Mouse (Mus musculus) forebrain, embryonic 12.5 days (tissue): ENCODE results near the gene Khdrbs1. TPM values are rescaled to one million over a fixed set of nuclear protein-coding genes. Genes with fewer than 3 reads are reported as not detected.

ENCODE experiments used
- ATAC-seq: fragments of 200-750 bp; cut with Nextera tagmentation; 2 replicates; pipeline ENCODE4 v1.8.0; 2017; ENCODE audit warnings: moderate TSS enrichment; ENCODE audit not compliant: low FRiP score
- H3K27ac ChIP-seq: fragments of 300-500 bp; sonication (generic); 2 replicates; pipeline ENCODE4 v1.5.1; 2016; ENCODE audit warnings: mild to moderate bottlenecking
- H3K27me3 ChIP-seq: fragments of 300-500 bp; sonication (generic); 2 replicates; pipeline ENCODE4 v1.6.1; 2016; ENCODE audit warnings: mild to moderate bottlenecking
- H3K36me3 ChIP-seq: fragments of 300-500 bp; sonication (generic); replicated peaks from 2 replicates; pipeline ENCODE4 v1.6.1; 2016; ENCODE audit warnings: mild to moderate bottlenecking
- H3K4me1 ChIP-seq: fragments of 300-500 bp; sonication (generic); 2 replicates; pipeline ENCODE4 v1.6.1; 2016
- H3K4me2 ChIP-seq: fragments of 300-500 bp; sonication (generic); 2 replicates; pipeline ENCODE4 v1.6.1; 2016; ENCODE audit warnings: mild to moderate bottlenecking, moderate library complexity
- H3K4me3 ChIP-seq: fragments of 300-500 bp; sonication (generic); replicated peaks from 2 replicates; pipeline ENCODE4 v1.5.1; 2016; ENCODE audit warnings: mild to moderate bottlenecking
- H3K9ac ChIP-seq: fragments of 300-500 bp; sonication (generic); 2 replicates; pipeline ENCODE4 v1.6.1; 2016; ENCODE audit warnings: mild to moderate bottlenecking
- H3K9me3 ChIP-seq: fragments of 300-500 bp; sonication (generic); 2 replicates; pipeline ENCODE4 v1.6.1; 2016
- WGBS: fragments of 180-500 bp; shearing (Covaris S2); methylation state at CpG from one replicate; pipeline ENCODE4 v1.1.7; 2016; 5-methylcytosine and 5-hydroxymethylcytosine counted together
- polyA plus RNA-seq: library from polyadenylated mRNA; unstranded; fragments of >200 nt; fragmentation: Nextera tagmentation; extraction: Ambion mirVana; gene quantifications from 2 replicates; pipeline ENCODE4 v1.2.1, GENCODE M21; 2016

Khdrbs1 gene
- polyA plus RNA-seq, 1 experiment from 2014 or later, result 229 TPM

DNA sequence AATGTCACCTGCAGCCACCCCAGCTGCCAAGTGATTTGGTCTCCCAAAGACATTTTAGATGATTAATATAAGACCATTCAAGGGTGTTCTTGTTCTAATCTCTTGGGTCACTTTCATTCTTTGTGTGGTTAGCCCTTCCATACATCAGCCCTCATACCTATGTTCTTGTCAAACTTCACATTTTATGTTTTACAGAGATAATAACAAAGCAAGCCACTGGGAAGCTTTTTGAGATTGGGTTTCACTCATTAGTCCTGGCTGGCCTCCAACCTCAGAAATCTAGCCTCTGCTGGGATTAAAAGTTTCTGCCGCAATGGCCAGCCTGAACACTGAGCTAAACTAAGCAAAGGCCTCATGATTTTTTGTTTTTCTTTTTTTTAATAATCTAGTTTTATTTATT, 41.9 kb downstream of the Khdrbs1 start:
- H3K27me3 ChIP-seq, result no peaks in the 10 kb centered on the region
- no peaks in the 10 kb centered on the region for H3K9me3 ChIP-seq
- H3K4me1 ChIP-seq, result peaks cover 41% of the 10 kb centered on the region
- WGBS, result 87% methylated on average over 1 of the region's 1 CpGs
- no peak overlapping the region for H3K27ac ChIP-seq
- no peak overlapping the region for H3K9ac ChIP-seq
- ATAC-seq, result no peak
- H3K4me2 ChIP-seq, result no peak overlapping the region
- no peak overlapping the region for H3K4me3 ChIP-seq
- peaks cover 25% of the 10 kb centered on the region for H3K36me3 ChIP-seq

- peaks cover 21% of the 10 kb centered on the region for H3K36me3 ChIP-seq
- no peaks in the 10 kb centered on the region for H3K9me3 ChIP-seq
- ATAC-seq, result no peak
- peaks cover 27% of the 10 kb centered on the region for H3K4me1 ChIP-seq
- H3K27ac ChIP-seq, result peak overlapping the region; percentile 98
- peak overlapping the region; percentile 72 for H3K4me2 ChIP-seq
- H3K27me3 ChIP-seq, result no peaks in the 10 kb centered on the region
- 85% methylated on average over 7 of the region's 7 CpGs for WGBS
- peak overlapping the region; percentile 72 for H3K4me3 ChIP-seq
- peak overlapping the region; percentile 73 for H3K9ac ChIP-seq
Measured at GRCm38 (mm10) chr4:129697191-129697590, 44.9 kb downstream of the Khdrbs1 start.

DNA sequence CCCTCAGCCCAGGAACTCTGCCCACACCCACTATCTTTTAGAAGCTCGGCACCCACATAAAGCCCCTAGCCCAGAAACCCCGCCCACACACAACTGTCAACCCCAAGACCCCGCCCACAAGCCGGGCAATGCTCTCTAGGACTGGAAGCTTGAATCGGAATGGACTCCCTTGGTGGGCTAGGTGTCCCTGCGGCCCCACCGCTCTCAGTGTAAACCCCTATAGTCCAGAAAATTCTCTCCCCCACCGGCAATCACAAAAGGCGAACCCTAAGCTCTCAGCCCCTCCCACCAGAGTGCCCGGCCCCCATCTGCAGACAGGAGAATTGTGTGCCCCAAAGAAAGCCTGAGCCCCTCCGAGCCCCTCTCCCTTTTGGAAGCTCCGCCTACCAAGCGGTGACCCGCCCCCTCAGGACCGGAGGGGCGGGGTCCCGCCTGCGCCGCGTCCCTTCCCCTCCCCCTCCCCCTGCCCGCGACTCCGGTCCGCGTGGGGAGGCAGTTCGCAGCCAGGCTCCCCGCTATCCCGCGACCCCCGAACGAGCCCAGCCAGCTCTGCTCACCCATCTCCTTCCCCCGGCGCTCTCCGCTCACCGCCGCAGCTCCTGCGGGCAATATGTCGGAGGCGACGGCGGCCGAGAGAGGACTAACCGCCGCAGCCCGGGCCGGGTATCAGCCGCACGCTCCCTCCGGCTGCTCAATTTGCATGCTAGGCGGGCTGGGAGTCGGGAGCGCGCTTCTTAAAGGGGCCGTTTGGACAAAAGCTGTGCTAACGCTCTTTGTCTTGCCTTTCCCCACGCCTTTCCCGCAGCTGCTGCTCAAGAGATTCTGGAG, 45.7 kb downstream of the Khdrbs1 start, which contains the start of gene Tmem39b:
Gene Tmem39b (minus strand): TSS at position 681 of the 828 bp plus-strand sequence.
- ATAC-seq, result peak; percentile 88
- WGBS, result 1% methylated on average over 56 of the region's 57 CpGs

DNA sequence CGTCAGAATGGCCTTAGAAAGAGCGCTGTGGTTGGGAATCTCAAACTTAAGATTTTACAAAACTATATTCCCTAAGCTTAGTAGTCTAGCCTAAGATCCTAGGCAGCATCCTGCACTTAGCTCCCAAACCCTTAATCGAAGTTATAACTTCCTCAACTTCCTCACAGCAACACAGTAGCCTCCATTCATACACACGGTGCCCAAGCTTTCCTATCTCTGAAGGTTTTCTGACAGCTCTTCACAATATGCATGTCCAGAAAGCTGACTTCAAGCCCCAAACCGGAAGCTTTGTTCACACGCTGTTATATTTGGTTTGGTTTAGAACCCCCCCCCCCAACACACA, 46.3 kb downstream of the Khdrbs1 start:
- Histone ChIP-seq H3K9ac (peak overlapping the region; percentile 73), H3K27ac (peak overlapping the region; percentile 98), H3K4me3 (peak overlapping the region; percentile 72), H3K36me3 (peaks cover 35% of the 10 kb centered on the region), H3K9me3 (no peaks in the 10 kb centered on the region), H3K4me1 (peaks cover 21% of the 10 kb centered on the region), H3K27me3 (no peaks in the 10 kb centered on the region), H3K4me2 (peak overlapping the region; percentile 72)
- peak; percentile 12 for ATAC-seq
- 30% methylated on average over 6 of the region's 6 CpGs for WGBS

More for the DNA sequence above, 45.7 kb downstream of the Khdrbs1 start, which contains the start of gene Tmem39b:
- Histone ChIP-seq H3K4me1 (peaks cover 21% of the 10 kb centered on the region), H3K4me3 (peak within 1 kb of the TSS; percentile 72), H3K9me3 (no peaks in the 10 kb centered on the region), H3K9ac (peak within 1 kb of the TSS; percentile 73), H3K27me3 (no peaks in the 10 kb centered on the region), H3K4me2 (peak within 1 kb of the TSS; percentile 72), H3K27ac (peak within 1 kb of the TSS; percentile 98), H3K36me3 (peaks cover 29% of the 10 kb centered on the region)

DNA sequence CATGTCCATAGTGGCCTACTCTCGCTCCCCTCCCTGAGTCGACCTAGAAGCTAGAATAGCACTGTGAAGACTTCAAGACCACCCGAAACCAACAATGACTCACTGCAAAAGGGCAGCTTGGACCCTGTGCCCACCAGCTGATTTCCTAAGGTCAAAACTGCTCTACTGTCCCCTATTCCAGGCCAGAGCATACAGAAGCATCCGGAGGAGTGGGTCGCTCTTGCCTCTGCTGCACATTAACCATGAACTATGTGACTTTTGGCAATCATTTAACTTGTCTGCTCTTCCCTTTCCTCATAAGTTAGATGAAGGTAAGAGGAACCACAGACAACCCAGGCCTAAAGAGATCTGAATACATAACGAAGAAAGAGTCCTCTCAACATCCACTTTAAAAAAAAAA, 57.6 kb downstream of the Khdrbs1 start:
- Histone ChIP-seq H3K4me3 (no peak overlapping the region), H3K4me2 (no peak overlapping the region), H3K27ac (no peak overlapping the region), H3K4me1 (no peaks in the 10 kb centered on the region), H3K27me3 (no peaks in the 10 kb centered on the region), H3K9me3 (no peaks in the 10 kb centered on the region), H3K36me3 (peaks cover 92% of the 10 kb centered on the region), H3K9ac (no peak overlapping the region)
- WGBS, result 94% methylated on average over 6 of the region's 6 CpGs
- ATAC-seq, result no peak

GRCm38 (mm10) chr4:129683901-129684493, 58.1 kb downstream of the Khdrbs1 start:
- H3K27me3 ChIP-seq, result no peaks in the 10 kb centered on the region
- no peak overlapping the region for H3K27ac ChIP-seq
- no peak overlapping the region for H3K4me2 ChIP-seq
- H3K9me3 ChIP-seq, result no peaks in the 10 kb centered on the region
- 90% methylated on average over 11 of the region's 11 CpGs for WGBS
- H3K36me3 ChIP-seq, result peaks cover 91% of the 10 kb centered on the region
- no peaks in the 10 kb centered on the region for H3K4me1 ChIP-seq
- no peak overlapping the region for H3K9ac ChIP-seq
- no peak overlapping the region for H3K4me3 ChIP-seq
- ATAC-seq, result no peak

DNA sequence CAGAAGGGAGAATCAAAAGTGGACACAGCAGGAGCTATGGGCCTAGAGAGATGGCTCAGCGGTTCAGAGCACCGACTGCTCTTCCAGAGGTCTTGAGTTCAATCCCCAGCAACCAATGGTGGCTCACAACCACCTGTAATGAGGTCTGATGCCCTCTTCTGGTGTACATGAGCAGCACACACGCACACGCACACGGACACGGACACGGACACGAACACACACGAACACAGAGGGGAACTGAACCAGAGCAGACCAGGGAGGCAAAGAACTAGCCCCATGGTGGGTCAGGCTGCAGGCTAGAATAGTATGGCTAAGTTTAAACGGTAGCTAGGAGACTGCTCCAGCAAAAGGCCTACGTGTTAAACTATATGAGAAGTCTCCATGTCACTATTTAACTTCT, 60.3 kb downstream of the Khdrbs1 start:
- ATAC-seq, result no peak
- no peaks in the 10 kb centered on the region for H3K27me3 ChIP-seq
- H3K9me3 ChIP-seq, result no peaks in the 10 kb centered on the region
- no peak overlapping the region for H3K9ac ChIP-seq
- no peak overlapping the region for H3K4me3 ChIP-seq
- H3K4me1 ChIP-seq, result no peaks in the 10 kb centered on the region
- H3K36me3 ChIP-seq, result peaks cover 93% of the 10 kb centered on the region
- 94% methylated on average over 11 of the region's 11 CpGs for WGBS
- H3K4me2 ChIP-seq, result no peak overlapping the region
- H3K27ac ChIP-seq, result no peak overlapping the region

DNA sequence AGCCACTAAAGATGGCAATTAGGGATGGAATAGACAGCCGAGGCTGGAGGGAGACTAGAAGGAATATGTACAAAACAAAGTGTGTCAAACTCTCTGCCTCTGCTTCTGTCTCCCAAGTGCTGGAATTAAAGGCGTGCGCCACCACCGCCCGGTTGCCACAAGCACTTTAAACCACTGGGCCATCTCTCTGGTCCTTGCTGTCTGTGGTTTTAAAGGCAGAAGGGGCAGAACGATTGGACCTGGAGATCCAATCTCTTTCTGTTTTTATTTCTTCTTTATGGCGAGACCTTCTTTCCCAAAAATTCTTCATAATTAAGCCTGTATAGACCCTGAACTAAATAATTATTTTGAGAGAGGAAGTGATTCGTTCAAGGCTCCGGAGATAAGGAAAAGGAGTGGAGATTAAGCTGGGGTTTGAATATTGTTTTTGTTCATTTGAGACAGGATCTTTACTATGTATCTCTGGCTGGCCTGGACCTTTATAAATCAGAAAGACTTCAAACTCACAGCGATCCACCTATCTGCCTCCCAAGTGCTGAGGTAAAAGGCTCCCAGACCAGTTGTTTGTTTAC, 69.1 kb downstream of the Khdrbs1 start:
- Histone ChIP-seq H3K9ac (peak overlapping the region; percentile 96; the same call in 1 of the 2 replicates), H3K4me1 (peaks cover 15% of the 10 kb centered on the region), H3K27me3 (no peaks in the 10 kb centered on the region), H3K4me2 (peak overlapping the region; percentile 88), H3K4me3 (peak overlapping the region; percentile 100), H3K27ac (peak overlapping the region; percentile 95), H3K9me3 (no peaks in the 10 kb centered on the region), H3K36me3 (peaks cover 29% of the 10 kb centered on the region)
- WGBS, result 14% methylated on average over 10 of the region's 10 CpGs
- ATAC-seq, result no peak

DNA sequence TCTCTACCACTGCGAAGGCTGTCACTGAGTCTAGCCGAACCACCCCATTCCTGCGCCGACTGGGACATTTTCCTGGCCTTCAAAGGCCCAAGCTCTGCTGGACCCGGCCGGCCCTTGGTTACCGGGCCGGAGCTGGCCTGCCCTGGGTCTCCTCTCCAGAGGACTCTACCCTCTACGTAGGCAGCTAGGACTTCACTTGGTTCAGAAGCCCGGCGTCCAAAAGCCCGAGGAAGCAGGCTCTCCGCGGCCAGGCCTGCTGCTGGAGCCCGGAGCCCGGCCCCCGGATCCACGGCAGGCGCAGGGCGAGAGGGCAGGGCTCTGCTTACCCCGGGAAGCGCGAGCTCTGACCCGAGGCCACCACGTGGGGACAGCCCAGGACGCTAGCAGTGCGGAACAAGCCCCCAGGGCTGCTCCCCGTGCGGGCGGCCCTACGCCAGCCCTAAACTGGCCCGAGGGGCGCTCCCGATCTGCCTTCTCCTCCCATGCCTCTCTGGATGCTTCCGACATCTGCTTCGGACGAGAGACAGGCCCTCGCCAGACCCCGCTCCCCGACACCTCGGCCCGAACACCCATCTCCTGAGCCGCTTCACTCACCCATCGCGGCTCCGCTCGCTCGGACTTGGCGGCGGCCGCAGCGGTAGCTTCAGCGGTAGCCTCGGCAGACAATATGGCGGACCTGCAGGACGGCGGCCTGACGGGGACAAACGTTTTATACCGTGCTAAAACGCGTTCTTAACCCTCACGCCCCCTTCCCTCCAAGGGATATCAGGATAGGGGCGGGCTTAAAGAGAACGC, 69.8 kb downstream of the Khdrbs1 start, which contains the start of gene Kpna6:
Gene Kpna6 (minus strand): TSS at position 685 of the 795 bp plus-strand sequence.
- H3K4me2 ChIP-seq, result peak within 1 kb of the TSS; percentile 88
- no peaks in the 10 kb centered on the region for H3K27me3 ChIP-seq
- H3K4me3 ChIP-seq, result peak within 1 kb of the TSS; percentile 100
- peak within 1 kb of the TSS; percentile 95 for H3K27ac ChIP-seq
- peak; percentile 91 for ATAC-seq
- H3K36me3 ChIP-seq, result peaks cover 28% of the 10 kb centered on the region
- H3K4me1 ChIP-seq, result peaks cover 15% of the 10 kb centered on the region
- peak within 1 kb of the TSS; percentile 96 for H3K9ac ChIP-seq
- no peaks in the 10 kb centered on the region for H3K9me3 ChIP-seq
- WGBS, result under 1% methylated on average over 57 of the region's 65 CpGs

- ATAC-seq, result no peak
- Histone ChIP-seq H3K27ac (peak overlapping the region; percentile 95; the same call in 1 of the 2 replicates), H3K36me3 (peaks cover 25% of the 10 kb centered on the region), H3K4me3 (peak overlapping the region; percentile 100), H3K9ac (peak overlapping the region; percentile 96), H3K9me3 (no peaks in the 10 kb centered on the region), H3K27me3 (no peaks in the 10 kb centered on the region), H3K4me1 (peaks cover 15% of the 10 kb centered on the region), H3K4me2 (peak overlapping the region; percentile 88)
- 9% methylated on average over 12 of the region's 12 CpGs for WGBS
Measured at GRCm38 (mm10) chr4:129671491-129672082, 70.5 kb downstream of the Khdrbs1 start.

- no peak overlapping the region for H3K4me3 ChIP-seq
- H3K4me1 ChIP-seq, result no peaks in the 10 kb centered on the region
- WGBS, result 89% methylated on average over 3 of the region's 3 CpGs
- no peak for ATAC-seq
- H3K9me3 ChIP-seq, result no peaks in the 10 kb centered on the region
- H3K9ac ChIP-seq, result no peak overlapping the region
- no peak overlapping the region for H3K4me2 ChIP-seq
- no peaks in the 10 kb centered on the region for H3K27me3 ChIP-seq
- H3K27ac ChIP-seq, result no peak overlapping the region
- H3K36me3 ChIP-seq, result peaks cover 50% of the 10 kb centered on the region
Measured at GRCm38 (mm10) chr4:129662255-129662813, 79.8 kb downstream of the Khdrbs1 start.
